Mouse (Mus musculus) forebrain, embryonic 15.5 days (tissue): ENCODE measurements around the gene Ccdc113. TPM values are rescaled to one million over a fixed set of nuclear protein-coding genes. Genes with fewer than 3 reads are reported as not detected.
"Not testable (repeated sequence)": the region's sequence is repeated elsewhere in the genome, so short reads cannot be mapped to it uniquely, and the experiment has no call there.

ENCODE experiments used
- ATAC-seq: fragments of 200-750 bp; cut with Nextera tagmentation; replicated peaks from 2 replicates; pipeline ENCODE4 v1.8.0; 2017; ENCODE audit warnings: mild to moderate bottlenecking, moderate TSS enrichment, moderate library complexity
- H3K27ac ChIP-seq: fragments of 300-500 bp; sonication (generic); replicated peaks from 2 replicates; pipeline ENCODE4 v1.5.1; 2015; ENCODE audit warnings: mild to moderate bottlenecking, inconsistent platforms
- H3K27me3 ChIP-seq: fragments of 300-500 bp; sonication (generic); 2 replicates; pipeline ENCODE4 v1.6.1; 2015; ENCODE audit warnings: inconsistent platforms
- H3K36me3 ChIP-seq: fragments of 300-500 bp; sonication (generic); 2 replicates; pipeline ENCODE4 v1.6.1; 2015; ENCODE audit warnings: mild to moderate bottlenecking, inconsistent platforms
- H3K4me1 ChIP-seq: fragments of 300-500 bp; sonication (generic); 2 replicates; pipeline ENCODE4 v1.6.1; 2015; ENCODE audit warnings: inconsistent platforms
- H3K4me2 ChIP-seq: fragments of 300-500 bp; sonication (generic); replicated peaks from 2 replicates; pipeline ENCODE4 v1.6.1; 2015; ENCODE audit warnings: mild to moderate bottlenecking, inconsistent platforms
- H3K4me3 ChIP-seq: fragments of 300-500 bp; sonication (generic); 2 replicates; pipeline ENCODE4 v1.5.1; 2015; ENCODE audit warnings: mild to moderate bottlenecking, inconsistent platforms
- H3K9ac ChIP-seq: fragments of 300-500 bp; sonication (generic); replicated peaks from 2 replicates; pipeline ENCODE4 v1.6.1; 2015; ENCODE audit warnings: mild to moderate bottlenecking, inconsistent platforms
- H3K9me3 ChIP-seq: fragments of 300-500 bp; sonication (generic); 2 replicates; pipeline ENCODE4 v1.6.1; 2016; ENCODE audit warnings: inconsistent platforms
- WGBS: fragments of 180-500 bp; shearing (Covaris S2); methylation state at CpG from one replicate; pipeline ENCODE4 v1.1.7; 2015; ENCODE audit warnings: mixed read lengths; 5-methylcytosine and 5-hydroxymethylcytosine counted together
- polyA plus RNA-seq: library from polyadenylated mRNA; unstranded; fragments of >200 nt; fragmentation: Nextera tagmentation; extraction: Ambion mirVana; gene quantifications from 2 replicates; pipeline ENCODE4 v1.2.1, GENCODE M21; 2015

Ccdc113 gene
- polyA plus RNA-seq, 1 experiment from 2014 or later, result 2.0 TPM

- Histone ChIP-seq H3K9me3 (no peaks in the 10 kb centered on the region), H3K4me2 (no peak overlapping the region), H3K9ac (no peak overlapping the region), H3K27ac (no peak overlapping the region), H3K36me3 (no peaks in the 10 kb centered on the region), H3K4me1 (no peaks in the 10 kb centered on the region), H3K4me3 (no peak overlapping the region), H3K27me3 (no peaks in the 10 kb centered on the region)
- 86% methylated on average over 12 of the region's 12 CpGs for WGBS
- ATAC-seq, result no peak
Measured at GRCm38 (mm10) chr8:95592131-95592780, 58.4 kb downstream of the Ccdc113 start.

GRCm38 (mm10) chr8:95593439-95594393, 59.8 kb downstream of the Ccdc113 start:
- no peak overlapping the region for H3K4me3 ChIP-seq
- H3K4me2 ChIP-seq, result no peak overlapping the region
- WGBS, result 91% methylated on average over 7 of the region's 7 CpGs
- H3K4me1 ChIP-seq, result no peaks in the 10 kb centered on the region
- H3K27ac ChIP-seq, result no peak overlapping the region
- H3K27me3 ChIP-seq, result no peaks in the 10 kb centered on the region
- H3K9ac ChIP-seq, result no peak overlapping the region
- H3K9me3 ChIP-seq, result no peaks in the 10 kb centered on the region
- no peak for ATAC-seq
- H3K36me3 ChIP-seq, result no peaks in the 10 kb centered on the region

- H3K27ac ChIP-seq, result no peak overlapping the region
- H3K9ac ChIP-seq, result no peak overlapping the region
- H3K36me3 ChIP-seq, result no peaks in the 10 kb centered on the region
- no peaks in the 10 kb centered on the region for H3K9me3 ChIP-seq
- no peaks in the 10 kb centered on the region for H3K27me3 ChIP-seq
- 82% methylated on average over 14 of the region's 14 CpGs for WGBS
- H3K4me1 ChIP-seq, result 0 out of 2 replicates have a peak, but pooled peaks cover 3% of the 10 kb centered on the region
- no peak overlapping the region for H3K4me2 ChIP-seq
- no peak overlapping the region for H3K4me3 ChIP-seq
- no peak for ATAC-seq
Measured at GRCm38 (mm10) chr8:95595131-95595530, 61.2 kb downstream of the Ccdc113 start.

GRCm38 (mm10) chr8:95596841-95597241, 63.0 kb downstream of the Ccdc113 start:
- H3K4me3 ChIP-seq, result no peak overlapping the region
- no peak for ATAC-seq
- 66% methylated on average over 4 of the region's 4 CpGs for WGBS

GRCm38 (mm10) chr8:95599861-95600260, 66.0 kb downstream of the Ccdc113 start:
- H3K9me3 ChIP-seq, result no peaks in the 10 kb centered on the region
- no peak overlapping the region for H3K4me3 ChIP-seq
- peak; percentile 69; the same call in 1 of the 2 replicates for ATAC-seq
- no peak overlapping the region for H3K9ac ChIP-seq
- 11% methylated on average over 11 of the region's 11 CpGs for WGBS
- H3K36me3 ChIP-seq, result no peaks in the 10 kb centered on the region
- no peaks in the 10 kb centered on the region for H3K27me3 ChIP-seq
- no peak overlapping the region; the same call in 1 of the 2 replicates for H3K4me2 ChIP-seq
- no peak overlapping the region for H3K27ac ChIP-seq
- H3K4me1 ChIP-seq, result 0 out of 2 replicates have a peak, but pooled peaks cover 3% of the 10 kb centered on the region

More at GRCm38 (mm10) chr8:95596841-95597241, 63.0 kb downstream of the Ccdc113 start:
- no peaks in the 10 kb centered on the region for H3K9me3 ChIP-seq
- H3K4me2 ChIP-seq, result no peak overlapping the region
- H3K27me3 ChIP-seq, result no peaks in the 10 kb centered on the region
- no peaks in the 10 kb centered on the region for H3K36me3 ChIP-seq
- 0 out of 2 replicates have a peak, but pooled peaks cover 3% of the 10 kb centered on the region for H3K4me1 ChIP-seq
- no peak overlapping the region for H3K27ac ChIP-seq
- no peak overlapping the region for H3K9ac ChIP-seq

- Histone ChIP-seq H3K27me3 (no peaks in the 10 kb centered on the region), H3K9ac (no peak overlapping the region), H3K9me3 (no peaks in the 10 kb centered on the region), H3K27ac (no peak overlapping the region), H3K4me3 (no peak overlapping the region), H3K4me2 (no peak overlapping the region), H3K4me1 (0 out of 2 replicates have a peak, but pooled peaks cover 3% of the 10 kb centered on the region), H3K36me3 (no peaks in the 10 kb centered on the region)
- no peak for ATAC-seq
- WGBS, result 76% methylated on average over 15 of the region's 15 CpGs
Measured at GRCm38 (mm10) chr8:95601306-95601705, 67.4 kb downstream of the Ccdc113 start.

GRCm38 (mm10) chr8:95602168-95602567, 68.3 kb downstream of the Ccdc113 start:
- Histone ChIP-seq H3K9me3 (no peaks in the 10 kb centered on the region), H3K27me3 (no peaks in the 10 kb centered on the region), H3K9ac (no peak overlapping the region), H3K36me3 (no peaks in the 10 kb centered on the region), H3K4me1 (0 out of 2 replicates have a peak, but pooled peaks cover 3% of the 10 kb centered on the region), H3K4me3 (no peak overlapping the region), H3K4me2 (no peak overlapping the region), H3K27ac (no peak overlapping the region)
- no peak for ATAC-seq
- 76% methylated on average over 2 of the region's 2 CpGs for WGBS

GRCm38 (mm10) chr8:95606509-95606908, 72.6 kb downstream of the Ccdc113 start:
- not testable (repeated sequence) for H3K4me2 ChIP-seq, H3K9me3 ChIP-seq, H3K36me3 ChIP-seq, H3K27ac ChIP-seq, H3K9ac ChIP-seq, H3K4me3 ChIP-seq, H3K4me1 ChIP-seq, ATAC-seq, H3K27me3 ChIP-seq
- 18% methylated on average over 4 of the region's 5 CpGs for WGBS

GRCm38 (mm10) chr8:95607210-95607609, 73.3 kb downstream of the Ccdc113 start:
- no peaks in the 10 kb centered on the region for H3K36me3 ChIP-seq
- no peaks in the 10 kb centered on the region for H3K4me1 ChIP-seq
- no peak overlapping the region for H3K9ac ChIP-seq
- ATAC-seq, result no peak
- H3K27me3 ChIP-seq, result no peaks in the 10 kb centered on the region
- 40% methylated on average over 9 of the region's 9 CpGs for WGBS
- no peak overlapping the region for H3K27ac ChIP-seq
- no peaks in the 10 kb centered on the region for H3K9me3 ChIP-seq
- H3K4me2 ChIP-seq, result no peak overlapping the region
- H3K4me3 ChIP-seq, result no peak overlapping the region

Other genes with a start within 250 kb of the Ccdc113 start
- gene Cngb1, start 227.5 kb upstream of the Ccdc113 start, polyA plus RNA-seq, result 0.18 and 0.31 TPM in 2 replicates
- 1.3 and 1.4 TPM in 2 replicates for gene Tepp, start 223.5 kb upstream of the Ccdc113 start, polyA plus RNA-seq
- gene Zfp319, start 202.1 kb upstream of the Ccdc113 start, polyA plus RNA-seq, result 18.6 and 19.8 TPM in 2 replicates
- 44.4 and 45.9 TPM in 2 replicates for gene Usb1, start 201.8 kb upstream of the Ccdc113 start, polyA plus RNA-seq
- 13.8 and 15.0 TPM in 2 replicates for gene Mmp15, start 181.8 kb upstream of the Ccdc113 start, polyA plus RNA-seq
- gene Cfap20, start 99.2 kb upstream of the Ccdc113 start, polyA plus RNA-seq, result 131 and 141 TPM in 2 replicates
- gene Csnk2a2, start 44.0 kb upstream of the Ccdc113 start, polyA plus RNA-seq, result 9.8 and 10.6 TPM in 2 replicates
- gene Prss54, start 42.3 kb downstream of the Ccdc113 start, polyA plus RNA-seq, result not detected in 2 replicates
- gene Gins3, start 99.4 kb downstream of the Ccdc113 start, polyA plus RNA-seq, result 10.6 and 14.0 TPM in 2 replicates
- gene Ndrg4, start 142.9 kb downstream of the Ccdc113 start, polyA plus RNA-seq, result 200 and 204 TPM in 2 replicates
- 26.1 and 28.8 TPM in 2 replicates for gene Setd6, start 181.8 kb downstream of the Ccdc113 start, polyA plus RNA-seq